Mouse (Mus musculus) neutrophil, adult 5-6 weeks (primary cell): ENCODE results near the gene Atp5mpl. TPM values are rescaled to one million over a fixed set of nuclear protein-coding genes. Genes with fewer than 3 reads are reported as not detected.
A peak's percentile ranks its signal among the peaks of the same experiment; 100 is the strongest.

Experiments
- ATAC-seq: fragments of 151-379, 151-347 bp; 2 replicates; pipeline ENCODE4 v1.8.0; 2017; ENCODE audit warnings: mild to moderate bottlenecking, moderate TSS enrichment; ENCODE audit not compliant: insufficient number of reproducible peaks, poor library complexity, low FRiP score, severe bottlenecking; ENCODE audit errors: extremely low read depth
- total RNA-seq: library from RNA; stranded (forward); fragments of 200-1000 nt; gene quantifications from 2 replicates; pipeline ENCODE4 v1.2.3, GENCODE M21; 2017

The Atp5mpl gene
- total RNA-seq, 1 experiment from 2014 or later, result 107 TPM

- ATAC-seq, result peak; percentile 77
These were observed 8.5 kb downstream of the Atp5mpl start for GRCm38 (mm10) chr12:111958101-111958865.

GRCm38 (mm10) chr12:111956173-111956572, 10.6 kb downstream of the Atp5mpl start:
- ATAC-seq, result no peak

GRCm38 (mm10) chr12:111951701-111952100, 15.1 kb downstream of the Atp5mpl start:
- ATAC-seq, result no peak

GRCm38 (mm10) chr12:111950486-111950885, 16.3 kb downstream of the Atp5mpl start:
- ATAC-seq, result no peak

GRCm38 (mm10) chr12:111946716-111947115, 20.1 kb downstream of the Atp5mpl start:
- peak; percentile 82 for ATAC-seq

- ATAC-seq, result peak; percentile 24; the same call in 1 of the 2 replicates
These were observed 20.8 kb downstream of the Atp5mpl start for GRCm38 (mm10) chr12:111945765-111946655.

GRCm38 (mm10) chr12:111945115-111945514, 21.7 kb downstream of the Atp5mpl start:
- ATAC-seq, result no peak

GRCm38 (mm10) chr12:111944065-111944987, 22.5 kb downstream of the Atp5mpl start:
- ATAC-seq, result peak; percentile 25; the same call in 1 of the 2 replicates

GRCm38 (mm10) chr12:111943421-111944064, 23.2 kb downstream of the Atp5mpl start:
- no peak for ATAC-seq

- ATAC-seq, result no peak
These were observed 28.1 kb downstream of the Atp5mpl start for GRCm38 (mm10) chr12:111938623-111939177.

- no peak for ATAC-seq
These were observed 29.8 kb downstream of the Atp5mpl start for GRCm38 (mm10) chr12:111936706-111937550.

- ATAC-seq, result no peak
These were observed 32.8 kb downstream of the Atp5mpl start for GRCm38 (mm10) chr12:111933971-111934370.

GRCm38 (mm10) chr12:111933032-111933704, 33.6 kb downstream of the Atp5mpl start:
- peak; percentile 28; the same call in 1 of the 2 replicates for ATAC-seq

GRCm38 (mm10) chr12:111932513-111932912, 34.3 kb downstream of the Atp5mpl start:
- 0 out of 2 replicates have a peak, but pooled peaks have one; percentile 4 for ATAC-seq

GRCm38 (mm10) chr12:111931411-111932025, 35.3 kb downstream of the Atp5mpl start:
- ATAC-seq, result no peak

GRCm38 (mm10) chr12:111928411-111928966, 38.3 kb downstream of the Atp5mpl start:
- no peak for ATAC-seq
